Comparison of ENCODE assay signal across 10 mouse cellular contexts in genomic region chr4:137660364-137661077, GRCm38 (mm10). TPM values are rescaled to one million over a fixed set of nuclear protein-coding genes. Genes with fewer than 3 reads are reported as not detected.
DNase-seq lines count a peak whose midpoint lies in the region; ATAC-seq lines count a peak whose summit lies in the region.
"Had no signal": no experiment of that assay in that cellular context is flagged by ENCODE, and none has a peak within 500 bp of the region (broad histone marks: within the 10 kb centered on the region; RNA-seq: fewer than 3 reads in every experiment).

No protein-coding gene starts in this region.

- no peaks in the 10 kb centered on the region for H3K9me3 ChIP-seq in limb, embryonic 12.5 days
- H3K9me3 ChIP-seq in limb, embryonic 10.5 days (replicated peaks), result no peaks in the 10 kb centered on the region
- no peaks in the 10 kb centered on the region for H3K9me3 ChIP-seq in midbrain, embryonic 13.5 days

- 0 out of 2 replicates have a peak overlapping the region, but pooled peaks have one; percentile 5 for H3K27ac ChIP-seq in limb, embryonic 12.5 days
- H3K27ac ChIP-seq in limb, embryonic 10.5 days, result no peak overlapping the region; the same call in 1 of the 2 replicates
- H3K27ac ChIP-seq in midbrain, embryonic 13.5 days, result peak overlapping the region; percentile 47; the same call in 1 of the 2 replicates
- H3K27ac ChIP-seq: macrophage had no signal

- peaks cover 20% of the 10 kb centered on the region; the same call in 1 of the 2 replicates for H3K4me1 ChIP-seq in limb, embryonic 12.5 days (replicated peaks)
- peaks cover 17% of the 10 kb centered on the region for H3K4me1 ChIP-seq in limb, embryonic 10.5 days
- peaks cover 39% of the 10 kb centered on the region for H3K4me1 ChIP-seq in midbrain, embryonic 13.5 days (replicated peaks)

- H3K4me3 ChIP-seq in limb, embryonic 12.5 days (replicated peaks), result no peak overlapping the region
- H3K4me3 ChIP-seq in limb, embryonic 10.5 days, result no peak overlapping the region
- H3K4me3 ChIP-seq in midbrain, embryonic 13.5 days (replicated peaks), result no peak overlapping the region

- DNase-seq in cerebellum, adult 8-10 months, result peak; percentile 36
- DNase-seq in cerebellum, postnatal 36 days, result no peak
- no peak for DNase-seq in limb, embryonic 10.5 days (ENCODE audit: low spot score)
- DNase-seq in adrenal gland, adult (ENCODE audit: inconsistent age in 2 of 2, low spot score in 1 of 2), result no peak
- DNase-seq: right cerebral cortex, postnatal 14 days had no signal

- no peak overlapping the region for H3K4me2 ChIP-seq in limb, embryonic 12.5 days
- no peak overlapping the region for H3K4me2 ChIP-seq in midbrain, embryonic 13.5 days (replicated peaks)

- H3K9ac ChIP-seq in limb, embryonic 12.5 days (replicated peaks), result no peak overlapping the region
- H3K9ac ChIP-seq in midbrain, embryonic 13.5 days (replicated peaks), result no peak overlapping the region

- ATAC-seq in limb, embryonic 12.5 days (ENCODE audit: insufficient number of reproducible peaks, insufficient read depth, low FRiP score, low TSS enrichment, low read depth), result no peak
- peak; percentile 56 for ATAC-seq in granulocyte monocyte progenitor cell, adult 5-6 weeks (replicated peaks; ENCODE audit: poor library complexity, severe bottlenecking)
- no peak for ATAC-seq in midbrain, embryonic 13.5 days
- no peak for ATAC-seq in megakaryocyte-erythroid progenitor cell, adult 5-6 weeks (replicated peaks; ENCODE audit: low FRiP score, low TSS enrichment, poor library complexity, severe bottlenecking)

- H3K36me3 ChIP-seq in limb, embryonic 12.5 days, result peaks cover 32% of the 10 kb centered on the region
- peaks cover 32% of the 10 kb centered on the region for H3K36me3 ChIP-seq in limb, embryonic 10.5 days
- H3K36me3 ChIP-seq in midbrain, embryonic 13.5 days, result peaks cover 32% of the 10 kb centered on the region

- WGBS in limb, embryonic 12.5 days, result 71% methylated on average over 10 of the region's 10 CpGs
- WGBS in limb, embryonic 10.5 days, result 72% methylated on average over 10 of the region's 10 CpGs
- WGBS in midbrain, embryonic 13.5 days, result 68% methylated on average over 10 of the region's 10 CpGs

- H3K27me3 ChIP-seq in limb, embryonic 12.5 days, result peaks cover 29% of the 10 kb centered on the region
- H3K27me3 ChIP-seq in limb, embryonic 10.5 days (ENCODE audit: low read depth, poor library complexity, severe bottlenecking), result peaks cover 29% of the 10 kb centered on the region
- peaks cover 17% of the 10 kb centered on the region; the same call in 1 of the 2 replicates for H3K27me3 ChIP-seq in midbrain, embryonic 13.5 days

RNA-seq across cellular contexts. Expression of gene Rap1gap, which starts 4.0 kb away (rescaled TPM):
- polyA plus RNA-seq in limb, embryonic 12.5 days (2016; fragmentation: Nextera tagmentation; extraction: Ambion mirVana), result 5.9 and 8.4 TPM in 2 replicates
- 2.8 and 4.2 TPM in 2 replicates for polyA plus RNA-seq in limb, embryonic 10.5 days (2016; fragmentation: Nextera tagmentation; extraction: Ambion mirVana)
- 0.80 and 4.3 TPM in 2 replicates for total RNA-seq in granulocyte monocyte progenitor cell, adult 5-6 weeks (2014; fragmentation: Nextera tagmentation)
- 0.65 and 4.6 TPM in 2 replicates for total RNA-seq in granulocyte monocyte progenitor cell, adult 5-6 weeks (2017)
- 28.5 and 30.4 TPM in 2 replicates for polyA plus RNA-seq in midbrain, embryonic 13.5 days (2015; fragmentation: Nextera tagmentation; extraction: Ambion mirVana)
- total RNA-seq in megakaryocyte-erythroid progenitor cell, adult 5-6 weeks (2014; fragmentation: Nextera tagmentation), result 0.45 and 2.3 TPM in 2 replicates
- total RNA-seq in megakaryocyte-erythroid progenitor cell, adult 5-6 weeks (2017), result 0.57 TPM in 1 of 2 replicates, not detected in the other
